Mouse (Mus musculus) heart, embryonic 16.5 days (tissue): Measurements from ENCODE around the gene Ttc41. TPM values are rescaled to one million over a fixed set of nuclear protein-coding genes. Genes with fewer than 3 reads are reported as not detected.
A peak's percentile ranks its signal among the peaks of the same experiment; 100 is the strongest.

ENCODE experiments used
- ATAC-seq: fragments of 200-750 bp; cut with Nextera tagmentation; replicated peaks from 2 replicates; pipeline ENCODE4 v1.8.0; 2017; ENCODE audit warnings: moderate number of reproducible peaks; ENCODE audit not compliant: insufficient read depth, low FRiP score; ENCODE audit errors: extremely low read depth
- H3K27ac ChIP-seq: fragments of 300-500 bp; sonication (generic); 2 replicates; pipeline ENCODE4 v1.5.1; 2014; ENCODE audit warnings: mild to moderate bottlenecking, low read length, control low read depth, moderate library complexity
- H3K27me3 ChIP-seq: fragments of 300-500 bp; sonication (generic); 2 replicates; pipeline ENCODE4 v1.6.1; 2014; ENCODE audit warnings: low read length, mixed read lengths; ENCODE audit not compliant: control insufficient read depth, insufficient read depth
- H3K36me3 ChIP-seq: fragments of 300-500 bp; sonication (generic); 2 replicates; pipeline ENCODE4 v1.6.1; 2014; ENCODE audit not compliant: control insufficient read depth, insufficient read depth
- H3K4me1 ChIP-seq: fragments of 300-500 bp; sonication (generic); 2 replicates; pipeline ENCODE4 v1.6.1; 2014; ENCODE audit warnings: low read length, mixed read lengths; ENCODE audit not compliant: control insufficient read depth, insufficient read depth
- H3K4me2 ChIP-seq: fragments of 300-500 bp; sonication (generic); 2 replicates; pipeline ENCODE4 v1.6.1; 2014; ENCODE audit warnings: low read depth, mild to moderate bottlenecking, control low read depth, low read length
- H3K4me3 ChIP-seq: fragments of 300-500 bp; sonication (generic); 2 replicates; pipeline ENCODE4 v1.5.1; 2014; ENCODE audit warnings: mild to moderate bottlenecking, control low read depth, low read length
- H3K9ac ChIP-seq: fragments of 300-500 bp; sonication (generic); 2 replicates; pipeline ENCODE4 v1.6.1; 2014; ENCODE audit warnings: low read length, control low read depth
- H3K9me3 ChIP-seq: fragments of 300-500 bp; sonication (generic); replicated peaks from 2 replicates; pipeline ENCODE4 v1.6.1; 2016; ENCODE audit warnings: low read length; ENCODE audit not compliant: control insufficient read depth
- WGBS: fragments of 180-500 bp; shearing (Covaris S2); extraction: QIAGEN DNeasy Blood & Tissue Kit; methylation state at CpG from one replicate; pipeline ENCODE4 v1.1.7; 2014; 5-methylcytosine and 5-hydroxymethylcytosine counted together
- microRNA-seq: library from miRNA; unstranded; fragments of <30 nt; microRNA quantifications from one replicate; pipeline ENCODE4, GENCODE M21; 2017
- polyA plus RNA-seq: library from polyadenylated mRNA; unstranded; fragments of >200 nt; fragmentation: Nextera tagmentation; extraction: Ambion mirVana; gene quantifications from 2 replicates; pipeline ENCODE4 v1.2.1, GENCODE M21; 2015

Gene Ttc41
- polyA plus RNA-seq, 1 experiment from 2014 or later, result 1.9 TPM

GRCm38 (mm10) chr10:86821014-86821413 is 115.4 kb downstream of the Ttc41 start:
- Histone ChIP-seq H3K27ac (no peak overlapping the region), H3K27me3 (no peaks in the 10 kb centered on the region), H3K4me2 (no peak overlapping the region), H3K9me3 (no peaks in the 10 kb centered on the region), H3K36me3 (peaks cover 18% of the 10 kb centered on the region), H3K4me3 (no peak overlapping the region), H3K9ac (no peak overlapping the region), H3K4me1 (peaks cover 22% of the 10 kb centered on the region)
- ATAC-seq, result no peak
- 94% methylated on average over 7 of the region's 7 CpGs for WGBS

GRCm38 (mm10) chr10:86824093-86824492 is 118.5 kb downstream of the Ttc41 start:
- peaks cover 25% of the 10 kb centered on the region for H3K36me3 ChIP-seq
- WGBS, result 81% methylated on average over 6 of the region's 6 CpGs
- H3K9ac ChIP-seq, result no peak overlapping the region
- no peaks in the 10 kb centered on the region for H3K27me3 ChIP-seq
- H3K9me3 ChIP-seq, result no peaks in the 10 kb centered on the region
- no peak overlapping the region for H3K27ac ChIP-seq
- H3K4me3 ChIP-seq, result no peak overlapping the region
- no peak overlapping the region for H3K4me2 ChIP-seq
- ATAC-seq, result no peak
- H3K4me1 ChIP-seq, result peaks cover 32% of the 10 kb centered on the region

DNA sequence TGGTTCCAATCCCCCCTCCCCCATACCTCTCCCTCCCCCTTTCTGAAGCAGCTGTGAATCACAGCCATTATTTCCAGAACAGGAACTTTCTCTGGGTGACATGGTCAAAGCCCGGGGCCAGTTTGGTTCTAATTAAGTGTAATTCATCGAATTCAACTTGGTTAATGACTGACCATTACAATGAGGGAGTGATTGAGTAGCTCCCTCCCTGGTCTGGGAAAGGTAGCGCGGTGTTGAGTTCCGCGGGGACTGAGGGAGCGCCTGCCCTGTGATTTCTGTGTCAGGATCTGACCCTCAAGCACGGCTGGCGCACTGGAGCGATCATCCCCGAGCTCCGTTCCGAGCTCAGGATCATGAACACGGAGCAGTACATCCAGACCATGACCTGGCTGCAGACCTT is 119.3 kb downstream of the Ttc41 start:
- Histone ChIP-seq H3K9ac (no peak overlapping the region), H3K27me3 (no peaks in the 10 kb centered on the region), H3K4me1 (peaks cover 24% of the 10 kb centered on the region), H3K4me2 (no peak overlapping the region), H3K9me3 (no peaks in the 10 kb centered on the region), H3K36me3 (peaks cover 30% of the 10 kb centered on the region), H3K4me3 (no peak overlapping the region), H3K27ac (peak overlapping the region; percentile 99)
- 88% methylated on average over 14 of the region's 14 CpGs for WGBS
- no peak for ATAC-seq

- Histone ChIP-seq H3K4me3 (no peak overlapping the region), H3K27ac (peak overlapping the region; percentile 99), H3K36me3 (peaks cover 26% of the 10 kb centered on the region), H3K4me1 (peaks cover 20% of the 10 kb centered on the region), H3K4me2 (peak overlapping the region; percentile 30; the same call in 1 of the 2 replicates), H3K9ac (no peak overlapping the region), H3K9me3 (no peaks in the 10 kb centered on the region), H3K27me3 (no peaks in the 10 kb centered on the region)
- WGBS, result 50% methylated on average over 10 of the region's 10 CpGs
- peak; percentile 94 for ATAC-seq
Measured at GRCm38 (mm10) chr10:86825871-86826522, 120.4 kb downstream of the Ttc41 start.

Small RNAs within 50 kb of the gene (microRNA-seq; reads per million reads assigned to microRNA genes)
- 0.59 reads per million for gene Gm25745

Other genes starting within 250 kb of the Ttc41 start
- gene Syn3, start 206.9 kb upstream of the Ttc41 start, polyA plus RNA-seq, result 0.68 and 1.3 TPM in 2 replicates
- gene Hsp90b1, start 302 bp upstream of the Ttc41 start, polyA plus RNA-seq, result 415 and 417 TPM in 2 replicates
- gene Gm49358, start 58.2 kb downstream of the Ttc41 start, polyA plus RNA-seq, result not detected in 2 replicates
- 4.8 and 5.0 TPM in 2 replicates for gene Nt5dc3, start 73.2 kb downstream of the Ttc41 start, polyA plus RNA-seq